Mouse (Mus musculus) embryonic facial prominence, embryonic 11.5 days (tissue): ENCODE data around the gene Nck2. TPM values are rescaled to one million over a fixed set of nuclear protein-coding genes. Genes with fewer than 3 reads are reported as not detected.

Experiments
- ATAC-seq: fragments of 200-750 bp; cut with Nextera tagmentation; replicated peaks from 2 replicates; pipeline ENCODE4 v1.8.0; 2017; ENCODE audit warnings: low read depth; ENCODE audit not compliant: insufficient number of reproducible peaks, low FRiP score, low TSS enrichment
- DNase-seq: peaks from one replicate; pipeline ENCODE4 v3.0.0-alpha.2; 2015; ENCODE audit warnings: low spot score
- H3K27ac ChIP-seq: fragments of 300-500 bp; sonication (generic); replicated peaks from 2 replicates; pipeline ENCODE4 v1.5.1; 2014; ENCODE audit warnings: mild to moderate bottlenecking, low read depth, low read length, control low read depth
- H3K27me3 ChIP-seq: fragments of 300-500 bp; sonication (generic); 2 replicates; pipeline ENCODE4 v1.6.1; 2014; ENCODE audit warnings: mild to moderate bottlenecking, low read length, moderate library complexity, mixed read lengths; ENCODE audit not compliant: control insufficient read depth, insufficient read depth
- H3K36me3 ChIP-seq: fragments of 300-500 bp; sonication (generic); replicated peaks from 2 replicates; pipeline ENCODE4 v1.6.1; 2014; ENCODE audit warnings: low read depth, mild to moderate bottlenecking, low read length, moderate library complexity, mixed read lengths; ENCODE audit not compliant: control insufficient read depth, insufficient read depth
- H3K4me1 ChIP-seq: fragments of 300-500 bp; sonication (generic); 2 replicates; pipeline ENCODE4 v1.6.1; 2014; ENCODE audit warnings: low read length, mixed read lengths; ENCODE audit not compliant: control insufficient read depth, insufficient read depth
- H3K4me2 ChIP-seq: fragments of 300-500 bp; sonication (generic); 2 replicates; pipeline ENCODE4 v1.6.1; 2014; ENCODE audit warnings: low read depth, mild to moderate bottlenecking, control low read depth, low read length, moderate library complexity
- H3K4me3 ChIP-seq: fragments of 300-500 bp; sonication (generic); 2 replicates; pipeline ENCODE4 v1.5.1; 2014; ENCODE audit warnings: low read depth, low read length, control low read depth
- H3K9ac ChIP-seq: fragments of 300-500 bp; sonication (generic); replicated peaks from 2 replicates; pipeline ENCODE4 v1.6.1; 2014; ENCODE audit warnings: mild to moderate bottlenecking, control low read depth, low read length
- H3K9me3 ChIP-seq: fragments of 300-500 bp; sonication (generic); replicated peaks from 2 replicates; pipeline ENCODE4 v1.6.1; 2016; ENCODE audit warnings: mild to moderate bottlenecking, low read length, inconsistent platforms, mixed read lengths; ENCODE audit not compliant: control insufficient read depth
- WGBS: fragments of 180-500 bp; shearing (Covaris S2); extraction: QIAGEN DNeasy Blood & Tissue Kit; methylation state at CpG from one replicate; pipeline ENCODE4 v1.1.7; 2014; 5-methylcytosine and 5-hydroxymethylcytosine counted together
- polyA plus RNA-seq: library from polyadenylated mRNA; unstranded; fragments of >200 nt; fragmentation: Nextera tagmentation; extraction: Ambion mirVana; gene quantifications from 2 replicates; pipeline ENCODE4 v1.2.1, GENCODE M21; 2014

The Nck2 gene
- polyA plus RNA-seq, 1 experiment from 2014 or later = 40.8 TPM

GRCm38 (mm10) chr1:43559043-43559692, 114.8 kb downstream of the Nck2 start:
- DNase-seq = no peak
- Histone ChIP-seq H3K4me3 (no peak overlapping the region), H3K4me1 (0 out of 2 replicates have a peak, but pooled peaks cover 4% of the 10 kb centered on the region), H3K27ac (no peak overlapping the region), H3K9me3 (no peaks in the 10 kb centered on the region), H3K4me2 (no peak overlapping the region), H3K9ac (no peak overlapping the region), H3K27me3 (no peaks in the 10 kb centered on the region), H3K36me3 (no peaks in the 10 kb centered on the region)
- ATAC-seq = no peak
- 94% methylated on average over 5 of the region's 5 CpGs for WGBS

GRCm38 (mm10) chr1:43561085-43561484, 116.7 kb downstream of the Nck2 start:
- Histone ChIP-seq H3K27ac (no peak overlapping the region), H3K4me2 (no peak overlapping the region), H3K36me3 (no peaks in the 10 kb centered on the region), H3K9ac (no peak overlapping the region), H3K9me3 (no peaks in the 10 kb centered on the region), H3K4me3 (no peak overlapping the region), H3K4me1 (no peaks in the 10 kb centered on the region), H3K27me3 (no peaks in the 10 kb centered on the region)
- ATAC-seq (no peak), DNase-seq (no peak)
- WGBS = 87% methylated on average over 3 of the region's 3 CpGs

DNA sequence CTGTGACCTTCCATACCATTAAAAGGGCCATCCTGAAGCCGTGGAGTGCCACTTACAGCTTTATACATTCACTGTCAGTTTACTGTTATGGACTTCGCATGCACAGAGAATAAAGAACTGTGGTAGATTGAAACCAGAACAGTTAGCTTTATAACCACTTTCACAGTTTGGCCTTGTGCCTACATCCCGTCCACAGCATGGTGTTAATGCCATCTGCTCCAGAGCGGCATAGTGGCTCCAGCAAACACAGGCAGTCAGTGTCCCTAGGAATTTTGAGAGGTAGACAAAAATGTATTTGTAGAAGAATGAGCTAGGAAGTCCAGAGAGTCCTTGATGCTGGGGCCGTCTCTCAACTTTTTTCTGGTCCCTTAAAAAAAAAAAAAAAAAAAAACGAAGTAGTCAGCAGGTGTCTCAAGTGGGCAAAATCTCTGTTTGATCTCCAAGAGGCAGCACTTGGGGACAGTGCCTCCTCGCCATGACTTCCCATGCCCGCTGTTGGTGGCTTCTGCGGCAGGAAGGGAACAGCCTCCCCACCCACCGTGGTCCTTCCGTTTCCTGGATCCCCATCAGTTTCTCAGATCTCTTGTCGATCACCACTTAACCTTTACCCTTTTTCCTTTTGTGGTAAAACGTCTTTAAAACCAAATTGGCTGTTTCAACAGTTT, 117.8 kb downstream of the Nck2 start:
- no peak for DNase-seq
- 89% methylated on average over 13 of the region's 13 CpGs for WGBS

GRCm38 (mm10) chr1:43565260-43565659, 120.9 kb downstream of the Nck2 start:
- DNase-seq (no peak), ATAC-seq (no peak)
- no peaks in the 10 kb centered on the region for H3K9me3 ChIP-seq
- H3K4me2 ChIP-seq = no peak overlapping the region
- no peak overlapping the region for H3K27ac ChIP-seq
- H3K9ac ChIP-seq = no peak overlapping the region
- H3K27me3 ChIP-seq = no peaks in the 10 kb centered on the region
- WGBS = 88% methylated on average over 4 of the region's 4 CpGs
- no peaks in the 10 kb centered on the region for H3K4me1 ChIP-seq
- H3K4me3 ChIP-seq = no peak overlapping the region
- no peaks in the 10 kb centered on the region for H3K36me3 ChIP-seq

More for the DNA sequence above, 117.8 kb downstream of the Nck2 start:
- Histone ChIP-seq H3K4me2 (no peak overlapping the region), H3K36me3 (no peaks in the 10 kb centered on the region), H3K27ac (no peak overlapping the region), H3K27me3 (no peaks in the 10 kb centered on the region), H3K4me3 (no peak overlapping the region), H3K9ac (no peak overlapping the region), H3K4me1 (no peaks in the 10 kb centered on the region), H3K9me3 (no peaks in the 10 kb centered on the region)
- ATAC-seq = no peak

DNA sequence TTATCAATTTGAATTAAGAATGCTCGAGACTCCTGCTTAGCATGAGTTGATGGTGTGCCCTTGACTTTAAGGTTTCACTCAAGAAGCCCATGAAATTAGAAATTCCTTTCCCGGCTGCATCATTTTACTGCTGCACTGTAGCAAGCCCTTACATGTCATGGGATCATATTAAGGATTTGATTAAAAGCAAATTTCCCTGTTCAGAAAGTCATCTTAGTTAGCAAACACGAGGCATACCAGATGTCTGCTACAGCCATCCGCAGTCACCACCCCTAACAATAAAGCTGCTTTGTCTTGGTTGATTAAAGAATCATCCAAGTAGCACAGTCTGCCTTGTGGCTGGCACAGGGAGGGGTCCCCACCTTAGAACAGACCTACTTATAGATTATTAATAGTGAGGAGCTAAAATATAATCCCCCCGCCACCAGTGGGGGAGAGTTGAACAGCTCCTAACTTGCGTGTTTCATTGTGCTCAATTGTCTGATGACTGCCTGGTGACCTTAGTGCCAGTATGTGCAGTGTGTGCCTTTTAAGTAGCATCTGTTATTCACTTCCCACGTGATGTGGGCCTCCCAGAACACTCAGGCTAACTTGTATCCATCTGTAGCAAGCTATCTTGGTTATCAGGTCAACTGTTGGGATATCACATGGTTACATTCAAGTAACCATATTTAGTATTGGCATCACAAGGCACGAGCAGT, 122.4 kb downstream of the Nck2 start:
- ATAC-seq = no peak

GRCm38 (mm10) chr1:43568824-43569223, 124.4 kb downstream of the Nck2 start:
- Histone ChIP-seq H3K4me3 (no peak overlapping the region), H3K9ac (no peak overlapping the region), H3K4me2 (no peak overlapping the region), H3K9me3 (no peaks in the 10 kb centered on the region), H3K36me3 (no peaks in the 10 kb centered on the region), H3K4me1 (no peaks in the 10 kb centered on the region), H3K27me3 (no peaks in the 10 kb centered on the region), H3K27ac (no peak overlapping the region)
- DNase-seq (peak; percentile 38), ATAC-seq (0 out of 2 replicates have a peak, but pooled peaks have one; percentile 29)
- 56% methylated on average over 10 of the region's 10 CpGs for whole genome bisulfite sequencing

More for the DNA sequence above, 122.4 kb downstream of the Nck2 start:
- H3K4me3 ChIP-seq = no peak overlapping the region
- no peak overlapping the region for H3K9ac ChIP-seq
- DNase-seq = peak; percentile 13
- H3K27me3 ChIP-seq = no peaks in the 10 kb centered on the region
- no peaks in the 10 kb centered on the region for H3K9me3 ChIP-seq
- H3K4me2 ChIP-seq = no peak overlapping the region
- H3K36me3 ChIP-seq = no peaks in the 10 kb centered on the region
- no peaks in the 10 kb centered on the region for H3K4me1 ChIP-seq
- 74% methylated on average over 8 of the region's 8 CpGs for WGBS
- no peak overlapping the region for H3K27ac ChIP-seq

DNA sequence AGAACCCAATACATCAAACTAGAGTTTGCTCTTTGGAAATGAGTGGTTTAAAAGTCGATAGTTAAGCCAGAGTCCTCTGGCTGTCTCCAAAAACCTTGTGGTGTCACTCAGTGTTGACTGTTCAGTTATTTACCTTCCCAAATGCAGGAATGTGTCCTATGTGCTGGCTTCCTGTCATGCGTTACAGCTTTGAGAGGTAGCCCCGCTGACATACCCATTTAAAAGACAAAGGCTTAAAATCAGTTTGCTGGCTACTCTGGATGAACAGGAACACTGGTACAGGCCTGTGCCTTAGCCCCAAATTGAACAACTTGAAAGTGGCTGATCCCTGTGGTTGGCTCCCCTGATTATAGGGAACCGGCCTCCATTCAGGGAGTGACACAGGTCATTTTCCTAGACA, 126.7 kb downstream of the Nck2 start:
- no peak overlapping the region for H3K4me3 ChIP-seq
- no peak overlapping the region for H3K9ac ChIP-seq
- H3K27ac ChIP-seq = no peak overlapping the region
- no peak overlapping the region for H3K4me2 ChIP-seq
- WGBS = 90% methylated on average over 4 of the region's 4 CpGs
- no peaks in the 10 kb centered on the region for H3K27me3 ChIP-seq
- no peak for ATAC-seq
- no peaks in the 10 kb centered on the region for H3K4me1 ChIP-seq
- DNase-seq = no peak
- H3K36me3 ChIP-seq = no peaks in the 10 kb centered on the region
- H3K9me3 ChIP-seq = no peaks in the 10 kb centered on the region

DNA sequence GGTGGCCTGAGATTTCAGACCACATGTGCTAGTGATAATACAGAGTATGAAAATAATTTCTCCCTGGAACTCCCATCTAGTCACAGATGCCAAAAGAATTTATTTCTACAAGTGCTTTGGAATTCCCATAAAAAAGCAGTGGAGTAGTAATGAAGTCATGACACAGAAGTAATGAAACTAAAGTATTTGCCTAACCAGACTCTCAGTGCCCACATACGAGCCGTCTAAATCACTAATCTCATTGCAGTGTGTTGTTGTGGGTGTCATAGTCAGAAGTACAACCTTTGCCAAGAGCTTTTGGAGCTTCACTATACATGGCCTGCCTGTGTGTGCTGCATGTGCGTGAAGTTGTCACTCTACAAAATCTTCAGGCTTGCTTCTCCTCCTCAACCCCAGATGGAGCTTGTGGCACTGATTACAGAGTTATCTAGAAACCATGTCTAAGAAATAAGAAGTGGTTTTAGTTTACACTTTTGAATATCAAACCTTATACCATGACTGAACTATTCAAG, 130.5 kb downstream of the Nck2 start:
- DNase-seq (no peak), ATAC-seq (no peak)
- no peaks in the 10 kb centered on the region for H3K9me3 ChIP-seq
- no peaks in the 10 kb centered on the region for H3K27me3 ChIP-seq
- H3K4me1 ChIP-seq = no peaks in the 10 kb centered on the region
- H3K36me3 ChIP-seq = no peaks in the 10 kb centered on the region
- WGBS = 85% methylated on average over 3 of the region's 3 CpGs
- H3K27ac ChIP-seq = no peak overlapping the region
- no peak overlapping the region for H3K4me3 ChIP-seq
- H3K9ac ChIP-seq = no peak overlapping the region
- no peak overlapping the region for H3K4me2 ChIP-seq
